ENCODE assay signal across 21 mouse cellular contexts in genomic region chrX:10234617-10235016, GRCm38 (mm10). TPM values are rescaled to one million over a fixed set of nuclear protein-coding genes. Genes with fewer than 3 reads are reported as not detected.
"Had no signal": no experiment of that assay in that cellular context is flagged by ENCODE, and none has a peak within 500 bp of the region (broad histone marks: within the 10 kb centered on the region; RNA-seq: fewer than 3 reads in every experiment).

No protein-coding gene starts in this region.

- H3K4me3 ChIP-seq: midbrain, embryonic 10.5 days; midbrain, embryonic 12.5 days; myocyte; neural tube, embryonic 13.5 days; neural tube, embryonic 15.5 days had no signal

- H3K27ac ChIP-seq: liver, embryonic 14.5 days; midbrain, embryonic 10.5 days; midbrain, embryonic 12.5 days; neural tube, embryonic 13.5 days; neural tube, embryonic 15.5 days had no signal

- H3K4me1 ChIP-seq: midbrain, embryonic 12.5 days; neural tube, embryonic 13.5 days; neural tube, embryonic 15.5 days had no signal

- H3K36me3 ChIP-seq: midbrain, embryonic 10.5 days; midbrain, embryonic 12.5 days; neural tube, embryonic 13.5 days; neural tube, embryonic 15.5 days had no signal

- H3K27me3 ChIP-seq: midbrain, embryonic 12.5 days; neural tube, embryonic 13.5 days; neural tube, embryonic 15.5 days had no signal

- DNase-seq: lung, embryonic 14.5 days; midbrain, embryonic 14.5 days; retina, postnatal 1 day; right cerebral cortex, adult 18-20 months; right cerebral cortex, postnatal 25 days; right cerebral cortex, postnatal 4 days; spleen, adult 18-20 months; thymus, adult 18-20 months; thymus, postnatal 14 days; thymus, postnatal 36 days had no signal

- H3K9ac ChIP-seq: liver, embryonic 14.5 days; lung, embryonic 14.5 days; midbrain, embryonic 12.5 days; neural tube, embryonic 13.5 days; neural tube, embryonic 15.5 days had no signal

RNA-seq across cellular contexts. Expression of gene Otc, which starts 17.5 kb away (rescaled TPM):
- total RNA-seq: megakaryocyte, adult 5-6 weeks; megakaryocyte-erythroid progenitor cell, adult 5-6 weeks had no signal
- polyA plus RNA-seq: lung, embryonic 14.5 days; midbrain, embryonic 10.5 days; midbrain, embryonic 12.5 days; midbrain, embryonic 14.5 days; midbrain, embryonic 16.5 days; myocyte; neural tube, embryonic 11.5 days; neural tube, embryonic 13.5 days; neural tube, embryonic 15.5 days; thymus, postnatal 0 days had no signal
